Mouse (Mus musculus) heart, postnatal 0 days (tissue): ENCODE data around the gene D630003M21Rik. TPM values are rescaled to one million over a fixed set of nuclear protein-coding genes. Genes with fewer than 3 reads are reported as not detected.

Source experiments
- ATAC-seq: fragments of 200-750 bp; cut with Nextera tagmentation; 2 replicates; pipeline ENCODE4 v1.8.0; 2017; ENCODE audit warnings: low read depth, moderate number of reproducible peaks, moderate library complexity; ENCODE audit not compliant: insufficient read depth
- DNase-seq: peaks from one replicate; pipeline ENCODE4 v3.0.0-alpha.2; 2016; ENCODE audit warnings: low spot score
- H3K27ac ChIP-seq: fragments of 300-500 bp; sonication (generic); 2 replicates; pipeline ENCODE4 v1.5.1; 2014; ENCODE audit warnings: low read depth, mild to moderate bottlenecking
- H3K27me3 ChIP-seq: fragments of 300-500 bp; sonication (generic); 2 replicates; pipeline ENCODE4 v1.6.1; 2014; ENCODE audit warnings: low read length, mixed read lengths; ENCODE audit not compliant: control insufficient read depth, insufficient read depth
- H3K36me3 ChIP-seq: fragments of 300-500 bp; sonication (generic); replicated peaks from 2 replicates; pipeline ENCODE4 v1.6.1; 2014; ENCODE audit warnings: low read length, mixed read lengths; ENCODE audit not compliant: control insufficient read depth, insufficient read depth
- H3K4me1 ChIP-seq: fragments of 300-500 bp; sonication (generic); 2 replicates; pipeline ENCODE4 v1.6.1; 2014; ENCODE audit warnings: antibody characterized with exemption; ENCODE audit not compliant: control insufficient read depth, insufficient read depth
- H3K4me2 ChIP-seq: fragments of 300-500 bp; sonication (generic); 2 replicates; pipeline ENCODE4 v1.6.1; 2014; ENCODE audit warnings: low read depth, mild to moderate bottlenecking, low read length, moderate library complexity
- H3K4me3 ChIP-seq: fragments of 300-500 bp; sonication (generic); 2 replicates; pipeline ENCODE4 v1.5.1; 2014; ENCODE audit warnings: low read depth, low read length
- H3K9ac ChIP-seq: fragments of 300-500 bp; sonication (generic); replicated peaks from 2 replicates; pipeline ENCODE4 v1.6.1; 2014; ENCODE audit warnings: low read depth, low read length, mixed read lengths
- H3K9me3 ChIP-seq: fragments of 300-500 bp; sonication (generic); replicated peaks from 2 replicates; pipeline ENCODE4 v1.6.1; 2016; ENCODE audit warnings: low read length; ENCODE audit not compliant: control insufficient read depth
- CTCF ChIP-seq: IDR thresholded peaks from 2 replicates; pipeline ENCODE4 v1.5.1; 2016; ENCODE audit warnings: antibody characterized with exemption, control low read depth, low read depth
- EP300 ChIP-seq: IDR thresholded peaks from 2 replicates; pipeline ENCODE4 v1.6.1; 2016; ENCODE audit warnings: antibody characterized with exemption, low read depth
- WGBS: fragments of 180-500 bp; shearing (Covaris S2); extraction: QIAGEN DNeasy Blood & Tissue Kit; methylation state at CpG from one replicate; pipeline ENCODE4 v1.1.7; 2014; 5-methylcytosine and 5-hydroxymethylcytosine counted together
- polyA plus RNA-seq: library from polyadenylated mRNA; unstranded; fragments of >200 nt; fragmentation: Nextera tagmentation; extraction: Ambion mirVana; gene quantifications from 2 replicates; pipeline ENCODE4 v1.2.1, GENCODE M21; 2015
- total RNA-seq: library from RNA; depleted of rRNA; stranded (reverse); fragments of >200 nt; gene quantifications from 2 replicates; pipeline ENCODE4 v1.2.3, GENCODE M21; 2014; ENCODE audit warnings: low replicate concordance

D630003M21Rik gene
- total and polyA plus RNA-seq, 2 experiments from 2014 or later: 2.1 to 2.4 TPM

DNA sequence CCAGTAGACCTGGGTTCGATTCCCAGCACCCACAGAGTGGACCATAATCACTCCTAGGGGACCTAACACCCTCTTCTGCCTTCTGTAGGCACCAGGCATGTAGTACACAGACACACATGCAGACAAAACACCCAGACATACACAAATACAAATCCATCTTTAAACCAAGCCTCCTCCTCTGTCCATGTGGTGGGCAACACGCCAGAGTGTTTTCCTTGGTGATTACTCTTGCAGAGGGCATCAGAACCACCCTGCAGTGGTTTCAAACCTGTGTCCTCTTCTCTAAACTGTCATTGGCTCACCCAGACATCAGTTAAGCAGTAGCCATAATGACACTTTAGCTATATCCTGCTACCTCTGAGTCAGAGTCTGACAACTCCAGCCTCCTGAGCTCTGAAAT is 58.6 kb downstream of the D630003M21Rik start:
- TF ChIP-seq EP300 (no peak), CTCF (no peak)
- ATAC-seq: no peak
- Histone ChIP-seq H3K4me1 (peaks cover 35% of the 10 kb centered on the region), H3K36me3 (no peaks in the 10 kb centered on the region), H3K27me3 (no peaks in the 10 kb centered on the region), H3K9me3 (no peaks in the 10 kb centered on the region), H3K4me2 (no peak overlapping the region), H3K9ac (no peak overlapping the region), H3K27ac (no peak overlapping the region), H3K4me3 (no peak overlapping the region)
- 89% methylated on average over 2 of the region's 2 CpGs for WGBS
- DNase-seq: no peak

GRCm38 (mm10) chr2:158169771-158170170 is 59.3 kb downstream of the D630003M21Rik start:
- no peak for ATAC-seq
- TF ChIP-seq EP300 (no peak), CTCF (no peak)
- H3K27ac ChIP-seq: no peak overlapping the region; the same call in 1 of the 2 replicates
- no peak overlapping the region for H3K4me3 ChIP-seq
- no peak overlapping the region for H3K9ac ChIP-seq
- no peaks in the 10 kb centered on the region for H3K36me3 ChIP-seq
- no peaks in the 10 kb centered on the region for H3K9me3 ChIP-seq
- no peak for DNase-seq
- peaks cover 29% of the 10 kb centered on the region for H3K4me1 ChIP-seq
- H3K4me2 ChIP-seq: no peak overlapping the region
- 77% methylated on average over 7 of the region's 7 CpGs for WGBS
- H3K27me3 ChIP-seq: no peaks in the 10 kb centered on the region

DNA sequence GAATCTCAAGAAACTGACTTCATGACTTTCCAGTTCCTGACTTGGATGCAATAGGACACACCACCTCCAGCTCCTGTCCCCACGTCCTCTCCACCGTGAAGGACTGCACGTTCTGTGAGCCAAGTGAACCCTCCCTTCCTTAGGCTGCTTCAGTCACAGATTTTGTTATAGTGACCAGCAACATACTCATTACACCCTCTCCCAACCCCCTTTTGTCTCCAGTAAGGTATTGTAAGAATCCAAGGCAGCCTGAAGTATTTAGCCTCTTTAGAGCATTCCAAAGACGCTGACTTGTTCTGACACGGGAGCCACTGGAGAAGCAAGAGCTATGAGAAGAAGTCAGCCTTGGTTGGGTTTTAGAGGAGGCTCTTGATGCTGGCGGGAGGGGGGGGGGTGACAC is 59.7 kb downstream of the D630003M21Rik start:
- ATAC-seq (no peak), DNase-seq (no peak)
- WGBS: 46% methylated on average over 6 of the region's 6 CpGs
- no peak overlapping the region for H3K4me2 ChIP-seq
- peak overlapping the region; percentile 39 for H3K27ac ChIP-seq
- H3K4me3 ChIP-seq: no peak overlapping the region
- no peaks in the 10 kb centered on the region for H3K36me3 ChIP-seq
- no peaks in the 10 kb centered on the region for H3K27me3 ChIP-seq
- no peak overlapping the region for H3K9ac ChIP-seq
- TF ChIP-seq CTCF: no peak
- TF ChIP-seq EP300: no peak
- H3K4me1 ChIP-seq: peaks cover 29% of the 10 kb centered on the region
- no peaks in the 10 kb centered on the region for H3K9me3 ChIP-seq

DNA sequence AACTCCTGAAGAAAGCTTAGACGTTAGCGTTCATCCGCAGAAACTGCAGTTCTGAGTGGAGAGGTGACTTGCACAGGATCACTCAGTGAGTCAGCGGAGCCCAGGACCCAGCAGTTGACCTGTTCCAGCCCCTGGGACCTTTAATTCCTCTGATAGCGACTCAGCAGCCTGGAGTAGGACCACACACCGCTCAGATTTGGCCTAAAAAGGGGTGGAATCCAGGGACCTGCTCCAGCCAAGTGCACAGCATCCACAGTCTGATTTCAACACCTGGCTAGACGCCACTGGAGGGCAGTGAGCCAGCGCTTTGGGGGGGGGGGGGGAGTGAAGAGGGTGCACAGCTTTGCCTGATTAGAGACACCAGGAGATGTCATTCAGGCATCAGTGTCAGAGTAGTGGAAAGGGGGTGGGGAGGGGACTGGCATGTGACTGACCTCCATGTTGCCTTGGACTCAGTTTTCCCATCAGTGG is 60.2 kb downstream of the D630003M21Rik start:
- no peak overlapping the region for H3K4me3 ChIP-seq
- H3K9ac ChIP-seq: no peak overlapping the region
- TF ChIP-seq EP300: no peak; the same call in none of the 2 replicates
- no peak for TF ChIP-seq CTCF
- WGBS: 16% methylated on average over 8 of the region's 8 CpGs
- no peaks in the 10 kb centered on the region for H3K9me3 ChIP-seq
- H3K27me3 ChIP-seq: no peaks in the 10 kb centered on the region
- H3K27ac ChIP-seq: peak overlapping the region; percentile 79
- H3K4me2 ChIP-seq: 0 out of 2 replicates have a peak overlapping the region, but pooled peaks have one; percentile 1
- ATAC-seq (peak; percentile 88), DNase-seq (peak; percentile 81)
- H3K4me1 ChIP-seq: peaks cover 29% of the 10 kb centered on the region
- no peaks in the 10 kb centered on the region for H3K36me3 ChIP-seq

GRCm38 (mm10) chr2:158167496-158168205 is 61.4 kb downstream of the D630003M21Rik start:
- no peaks in the 10 kb centered on the region for H3K36me3 ChIP-seq
- no peak for TF ChIP-seq CTCF
- no peak for TF ChIP-seq EP300
- WGBS: 23% methylated on average over 9 of the region's 9 CpGs
- H3K4me2 ChIP-seq: no peak overlapping the region
- no peak overlapping the region for H3K9ac ChIP-seq
- ATAC-seq (peak; percentile 27; the same call in 1 of the 2 replicates), DNase-seq (peak; percentile 30)
- no peaks in the 10 kb centered on the region for H3K27me3 ChIP-seq
- H3K4me3 ChIP-seq: no peak overlapping the region
- H3K9me3 ChIP-seq: no peaks in the 10 kb centered on the region
- peak overlapping the region; percentile 79 for H3K27ac ChIP-seq
- H3K4me1 ChIP-seq: peaks cover 29% of the 10 kb centered on the region
